Mouse (Mus musculus) cerebellum, adult 9-11 months (tissue): ENCODE data around the gene Tln2.

Experiments
- DNase-seq: peaks from one replicate; pipeline ENCODE4 v3.0.0; 2022

Tln2 gene

DNA sequence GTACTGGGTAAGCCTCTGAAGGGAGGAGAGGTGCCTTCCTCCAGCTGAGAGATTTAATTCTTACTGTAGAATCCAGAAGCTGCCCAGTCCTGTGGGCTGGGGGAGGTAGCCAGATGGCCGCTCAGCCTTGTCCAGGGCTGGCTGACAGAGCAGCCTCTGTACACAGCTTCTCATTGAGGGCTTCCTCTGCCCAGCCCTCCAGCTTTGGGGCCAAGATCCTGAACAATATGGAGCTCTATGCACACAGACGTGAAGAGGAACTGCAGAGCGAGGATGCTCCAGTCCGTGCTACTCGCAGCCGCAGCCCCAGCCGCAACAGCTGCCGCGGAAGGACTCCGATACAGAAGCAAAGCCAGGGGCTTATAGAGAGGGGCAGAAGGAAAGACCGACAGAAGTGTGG, 294.0 kb downstream of the Tln2 start:
- peak; percentile 12 for DNase-seq

DNA sequence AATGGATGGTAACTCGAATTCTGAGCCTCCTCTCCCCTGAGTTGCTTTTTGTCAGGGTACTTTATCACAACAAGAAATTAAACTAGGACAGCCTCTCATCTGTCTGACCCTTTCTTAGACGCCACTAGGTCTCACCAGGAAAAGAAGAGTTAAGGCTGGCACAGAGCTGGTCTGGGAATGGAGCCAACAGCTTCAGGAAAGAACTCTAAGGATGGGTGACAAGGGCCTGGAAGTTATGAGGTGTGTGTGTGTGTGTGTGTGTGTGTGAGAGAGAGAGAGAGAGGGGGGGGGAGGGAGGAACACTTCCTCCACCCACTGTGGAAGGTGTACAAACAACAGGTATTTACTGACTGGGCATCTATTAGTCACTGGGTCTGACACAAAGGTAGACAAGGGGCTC, 294.6 kb downstream of the Tln2 start:
- no peak for DNase-seq

DNA sequence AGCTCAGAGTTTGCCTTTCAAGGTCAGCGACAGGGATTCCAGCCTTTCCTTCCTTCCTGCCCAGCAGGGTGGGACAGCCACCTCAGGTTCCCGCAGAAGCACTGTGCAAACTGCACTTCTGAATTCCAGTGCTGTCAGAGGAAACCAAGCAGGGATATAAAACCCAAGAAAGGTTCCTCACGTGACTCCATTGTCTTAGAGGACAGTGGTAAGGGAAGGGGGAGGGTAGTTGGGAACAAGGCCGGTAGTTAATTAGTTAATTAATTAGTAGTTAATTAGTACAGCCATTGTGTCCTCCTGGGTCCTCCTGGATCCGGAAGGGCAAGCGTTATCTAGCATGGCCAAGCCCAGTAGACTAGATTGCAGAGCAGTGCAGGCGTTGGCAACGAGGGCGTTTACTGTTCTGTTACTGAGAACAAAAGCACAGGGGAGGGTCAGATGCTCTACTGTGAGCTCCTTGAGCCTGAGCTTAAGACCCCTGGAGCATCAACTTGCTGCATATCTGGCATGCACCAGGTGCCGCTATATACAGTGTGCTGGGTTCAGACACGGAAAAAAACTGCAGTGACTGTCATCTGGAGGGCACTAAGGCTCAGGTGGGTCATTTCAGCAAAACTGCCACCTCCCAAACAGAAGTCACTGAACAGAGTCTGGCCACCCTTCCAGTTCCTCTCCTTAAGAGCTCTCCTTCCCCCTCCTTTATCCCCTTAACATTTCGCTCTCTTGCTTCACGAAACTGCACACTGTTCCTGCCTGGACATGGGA, 298.5 kb downstream of the Tln2 start:
- no peak for DNase-seq

DNA sequence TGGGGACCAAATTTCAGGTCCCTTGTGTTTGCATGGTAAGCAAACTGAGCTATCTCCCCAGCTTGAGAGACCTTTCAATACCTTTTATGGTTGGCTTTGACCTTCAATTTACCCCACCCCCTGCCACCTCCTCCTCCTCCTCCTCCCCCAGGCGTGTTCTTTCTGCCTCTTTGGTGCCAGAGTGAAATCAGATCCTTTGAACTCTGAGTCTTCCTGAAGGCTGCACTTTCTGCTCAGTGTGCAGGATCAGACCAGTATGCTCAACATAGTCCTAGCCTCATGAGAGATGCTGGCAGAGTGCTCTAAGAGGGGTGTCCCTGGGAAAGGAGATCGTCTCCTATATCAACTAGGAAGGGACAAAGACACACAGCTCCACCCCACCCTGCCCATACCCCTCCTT, 309.4 kb downstream of the Tln2 start:
- no peak for DNase-seq

DNA sequence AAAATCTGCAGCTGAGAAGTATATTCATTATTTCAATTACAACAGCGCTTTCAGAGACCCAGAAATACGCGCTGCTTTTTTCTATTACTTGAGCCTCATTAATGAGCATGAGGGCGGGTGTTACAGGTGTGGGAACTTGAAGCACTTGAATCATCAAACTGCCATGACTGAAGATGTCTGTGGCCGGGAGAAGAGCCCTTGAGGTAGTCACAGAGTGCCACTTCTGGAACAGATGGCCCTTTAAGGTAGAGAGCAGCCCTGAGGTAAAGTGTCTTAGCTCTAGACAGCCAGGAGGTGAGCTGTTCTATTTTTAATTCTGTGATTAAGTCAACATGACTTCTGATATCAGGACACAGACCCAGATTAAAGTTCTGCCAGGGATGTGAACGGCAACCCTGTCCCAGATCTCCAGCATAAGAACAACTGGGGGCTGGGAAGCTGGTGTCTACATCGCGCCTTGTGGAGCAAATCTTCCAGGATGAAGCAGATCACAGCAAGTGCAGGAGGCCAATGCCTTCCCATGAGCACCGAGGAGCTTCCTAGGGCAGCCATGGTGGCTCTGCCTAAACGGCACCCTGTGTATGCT, 312.0 kb downstream of the Tln2 start:
- no peak for DNase-seq

DNA sequence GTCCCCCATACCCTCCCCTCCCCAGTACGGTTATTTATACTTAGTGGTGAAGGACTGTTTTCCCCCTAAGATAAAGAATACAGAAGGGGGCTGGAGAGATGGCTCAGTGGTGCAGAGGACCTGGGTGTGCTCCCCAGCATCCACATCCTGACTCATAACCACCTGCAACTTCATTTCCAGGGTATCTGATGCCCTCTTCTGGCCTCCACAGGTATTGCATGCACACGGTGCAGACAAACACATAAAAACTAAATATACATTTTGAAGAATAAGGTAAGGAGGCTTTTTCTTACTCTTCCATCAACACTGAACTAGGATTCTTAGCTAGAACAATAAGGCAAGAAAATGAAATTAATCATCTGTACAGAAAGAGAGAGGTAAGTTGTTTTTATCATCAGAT, 314.2 kb downstream of the Tln2 start:
- DNase-seq, result no peak

DNA sequence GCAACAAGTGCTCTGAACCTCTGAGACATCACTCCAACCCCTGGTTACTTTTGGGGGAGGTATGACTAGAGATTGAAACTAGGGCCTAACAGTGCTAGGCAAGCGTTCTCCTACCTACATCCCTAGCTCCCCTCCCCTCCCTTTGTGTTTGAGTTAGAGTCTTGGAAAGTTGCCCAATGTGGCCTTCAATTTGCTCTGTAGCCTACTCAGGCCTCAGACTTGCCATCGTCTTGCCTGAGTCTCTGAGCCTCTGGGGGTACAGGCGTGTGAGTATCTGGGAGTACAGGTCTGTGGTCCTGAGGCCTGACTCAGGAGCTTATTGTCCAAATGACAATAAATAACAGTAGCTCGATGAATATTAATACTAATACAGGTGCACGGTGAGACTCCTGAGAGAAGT, 317.8 kb downstream of the Tln2 start:
- DNase-seq, result no peak

DNA sequence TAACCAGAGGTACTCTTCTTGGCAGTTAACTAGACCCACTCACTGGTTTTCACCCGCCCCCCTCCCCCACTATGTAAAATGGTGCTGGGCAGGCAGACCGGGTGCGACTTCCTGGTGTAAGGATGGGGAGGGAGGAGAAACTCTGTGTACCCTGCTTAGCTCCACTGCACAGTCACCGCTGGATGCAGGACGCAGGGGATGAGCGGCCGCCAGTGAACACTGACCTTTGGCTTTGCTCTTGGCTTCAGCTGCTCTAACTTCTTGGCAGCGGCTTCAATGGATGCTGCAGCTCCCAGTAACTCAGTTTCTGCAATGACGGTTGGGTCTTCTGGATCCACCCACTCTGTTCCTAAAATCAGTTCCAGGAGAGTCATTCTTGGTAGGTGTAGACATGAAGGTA, 319.0 kb downstream of the Tln2 start:
- DNase-seq, result no peak

DNA sequence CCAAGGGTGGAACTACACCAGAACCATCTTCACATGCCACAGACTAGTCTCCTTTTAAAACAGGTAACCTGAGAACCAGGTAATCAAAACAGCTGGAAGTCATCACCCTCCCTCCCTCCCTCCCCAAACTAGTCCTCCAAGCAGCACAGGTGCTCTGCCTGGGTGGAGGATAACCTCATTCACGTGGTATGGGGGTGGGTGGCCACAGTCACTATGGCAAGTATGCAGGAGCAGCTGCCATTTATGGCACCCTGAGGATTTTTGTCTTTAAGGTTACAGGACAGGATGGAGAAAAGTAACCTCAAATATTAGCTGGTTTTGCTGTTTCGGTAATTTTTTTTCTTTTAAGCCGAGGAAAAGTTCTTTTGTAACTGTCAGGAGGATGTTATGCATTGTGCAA, 322.5 kb downstream of the Tln2 start:
- no peak for DNase-seq

DNA sequence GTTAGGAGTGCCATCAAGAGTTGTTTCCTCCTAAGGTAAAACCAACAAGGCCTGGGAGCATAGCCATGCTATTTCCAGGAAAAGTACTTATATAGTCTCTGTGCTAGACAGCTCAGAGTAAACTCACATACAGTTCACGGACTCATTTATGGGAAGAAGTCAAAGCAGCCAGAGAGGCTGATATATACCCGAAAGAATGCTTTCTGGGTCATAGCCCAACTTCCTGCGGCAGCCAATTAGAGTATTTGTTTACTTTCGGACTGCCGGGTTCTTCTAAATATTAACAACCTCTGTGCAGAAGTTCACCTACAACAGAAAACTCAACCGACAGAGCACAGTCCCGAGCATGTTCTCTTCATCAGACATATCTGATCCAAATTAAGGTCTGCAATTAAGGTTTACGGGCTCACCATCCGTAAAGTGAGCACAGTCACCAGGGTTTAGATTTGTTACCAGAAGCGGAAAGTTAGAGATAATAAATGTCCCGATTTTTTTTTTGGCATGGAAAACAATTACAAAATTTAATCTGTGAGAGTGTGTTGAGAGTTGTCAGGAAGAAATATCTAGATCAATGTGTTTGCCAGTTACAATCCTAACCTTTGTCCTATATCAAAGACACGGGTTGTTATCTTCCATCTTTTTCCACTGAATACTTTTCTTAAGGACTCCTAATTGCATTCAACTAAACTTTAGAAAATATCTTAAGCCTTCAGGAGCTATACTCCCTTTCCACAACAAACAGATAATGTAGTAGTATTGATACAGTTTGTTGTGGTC, 323.9 kb downstream of the Tln2 start:
- no peak for DNase-seq

DNA sequence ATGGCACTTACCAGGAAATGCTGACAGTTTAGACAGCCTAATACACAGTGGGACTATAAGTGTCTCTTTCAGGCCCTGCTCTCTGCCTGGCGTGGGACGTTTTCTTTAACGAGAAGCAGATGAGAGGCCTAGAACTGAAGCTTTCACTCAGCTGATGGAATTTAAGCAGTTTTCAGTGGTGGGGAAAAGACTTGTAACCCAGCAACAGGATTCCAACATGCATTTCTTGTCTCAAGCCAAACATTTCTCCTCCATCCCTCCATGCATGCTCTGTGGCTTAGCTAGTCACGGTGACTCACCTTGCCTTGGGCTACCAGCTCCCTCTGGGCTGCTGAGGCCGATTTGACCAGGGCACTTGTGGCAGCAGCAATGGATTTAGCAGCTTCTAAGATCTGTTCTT, 330.5 kb downstream of the Tln2 start:
- no peak for DNase-seq

DNA sequence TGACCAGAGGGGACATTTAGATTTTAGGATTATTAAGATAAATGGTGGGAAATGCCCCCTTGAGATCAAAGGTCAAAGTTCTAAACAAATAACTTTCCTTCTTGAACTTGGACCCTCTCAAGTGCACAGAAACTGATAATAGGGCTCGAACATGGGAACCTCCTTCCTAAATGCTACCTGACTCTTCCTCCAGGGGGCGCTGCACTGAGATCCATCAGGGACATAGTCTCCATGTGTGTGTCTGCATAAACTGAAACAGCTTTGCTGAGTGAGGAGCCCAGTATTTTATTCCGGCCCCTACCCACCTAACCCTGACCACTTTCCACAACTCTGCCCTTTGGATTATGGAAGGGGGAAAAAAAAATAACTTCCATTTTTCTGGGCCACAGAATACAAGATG, 339.1 kb downstream of the Tln2 start:
- no peak for DNase-seq

DNA sequence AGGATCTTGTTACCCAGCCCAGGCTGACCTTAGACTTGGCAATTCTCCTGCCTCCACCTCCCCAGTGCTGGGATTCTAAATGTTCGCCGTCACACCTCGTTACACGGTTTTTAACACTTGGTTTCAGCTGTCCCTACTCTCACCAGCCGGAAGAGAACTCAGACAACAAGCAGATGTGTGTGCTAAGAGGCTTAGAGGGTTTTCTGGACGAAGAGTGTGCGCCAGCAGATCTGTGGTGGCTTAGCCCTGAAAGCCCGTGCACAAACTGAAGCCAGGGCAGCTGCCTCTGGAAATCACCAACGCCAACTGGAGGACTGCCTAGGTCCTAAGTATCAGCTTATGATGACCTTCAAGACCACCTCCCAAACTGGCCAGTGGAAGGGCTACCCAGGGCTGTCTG, 341.5 kb downstream of the Tln2 start:
- DNase-seq, result no peak

DNA sequence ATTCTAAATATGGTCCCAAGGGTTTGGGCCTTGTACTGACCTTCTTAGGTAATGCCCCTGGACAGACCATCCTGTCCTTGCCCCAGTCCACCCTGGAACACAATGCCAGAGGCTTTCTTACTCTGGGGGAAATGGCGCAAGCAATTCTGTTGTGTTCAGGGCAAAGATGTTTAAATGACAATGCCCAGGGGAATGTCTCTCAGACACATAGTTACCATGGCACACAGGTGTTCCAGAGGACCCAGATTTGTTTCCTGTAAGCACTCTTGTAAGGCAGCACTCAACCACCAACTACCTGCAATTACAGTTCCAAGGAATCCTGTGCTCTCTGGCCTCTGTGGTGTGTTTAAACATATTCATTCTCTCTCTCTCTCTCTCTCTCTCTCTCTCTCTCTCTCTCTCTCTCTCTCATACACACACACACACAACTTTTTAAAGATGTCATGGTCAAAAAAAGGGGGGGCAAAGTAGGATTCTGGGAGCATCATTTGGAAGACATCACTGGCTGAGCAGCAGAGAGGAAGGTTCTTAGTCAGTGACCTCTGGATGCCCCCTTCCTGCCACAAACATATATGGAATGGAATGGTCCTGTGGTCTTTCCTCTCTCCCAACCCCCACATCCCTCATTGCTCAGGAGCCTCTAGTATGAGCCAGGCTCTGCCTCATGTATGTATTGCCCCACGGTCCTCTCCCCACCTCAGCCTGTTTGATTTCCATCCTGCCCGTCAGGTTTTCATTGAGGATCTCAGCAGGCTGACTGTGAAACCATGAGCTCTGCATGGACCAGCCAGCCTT, 345.1 kb downstream of the Tln2 start:
- no peak for DNase-seq

DNA sequence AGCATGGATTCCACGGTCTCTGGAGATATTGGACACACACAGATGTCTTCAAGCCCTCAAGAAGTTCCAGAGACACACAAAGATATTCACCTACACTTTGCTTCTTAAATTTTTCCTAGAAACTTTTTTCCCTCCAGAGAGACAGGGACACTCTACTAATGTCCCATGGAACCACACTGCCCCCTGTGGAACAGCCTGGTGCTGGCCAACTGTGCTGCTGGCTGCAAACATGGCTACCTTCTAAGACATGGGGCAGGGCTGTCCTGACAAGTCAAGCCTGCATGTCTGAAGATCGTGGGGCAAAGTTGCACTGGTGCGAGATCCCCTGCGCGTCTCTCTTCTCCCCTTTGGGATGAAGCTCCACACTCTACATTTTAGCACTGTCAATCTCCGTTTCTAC, 346.2 kb downstream of the Tln2 start:
- peak; percentile 17 for DNase-seq

DNA sequence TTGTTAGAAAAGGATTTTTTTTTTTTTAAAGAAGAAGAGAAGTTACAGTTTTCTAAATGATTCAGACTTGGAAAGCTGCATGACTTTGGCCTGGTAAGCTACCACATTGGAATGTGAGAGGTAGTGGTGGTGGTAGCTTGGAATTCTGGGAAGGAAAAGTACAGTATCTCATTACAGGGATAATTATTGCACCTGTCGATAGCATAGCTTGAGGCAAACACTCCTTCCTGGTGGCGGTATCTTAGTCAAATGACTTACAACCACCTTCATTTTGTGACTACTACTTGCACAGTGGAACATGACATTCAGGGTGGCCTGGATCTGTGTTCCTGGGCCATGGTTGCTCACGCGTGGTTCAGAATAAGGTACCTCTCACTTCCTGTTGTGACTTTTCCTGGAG, 348.3 kb downstream of the Tln2 start:
- no peak for DNase-seq

DNA sequence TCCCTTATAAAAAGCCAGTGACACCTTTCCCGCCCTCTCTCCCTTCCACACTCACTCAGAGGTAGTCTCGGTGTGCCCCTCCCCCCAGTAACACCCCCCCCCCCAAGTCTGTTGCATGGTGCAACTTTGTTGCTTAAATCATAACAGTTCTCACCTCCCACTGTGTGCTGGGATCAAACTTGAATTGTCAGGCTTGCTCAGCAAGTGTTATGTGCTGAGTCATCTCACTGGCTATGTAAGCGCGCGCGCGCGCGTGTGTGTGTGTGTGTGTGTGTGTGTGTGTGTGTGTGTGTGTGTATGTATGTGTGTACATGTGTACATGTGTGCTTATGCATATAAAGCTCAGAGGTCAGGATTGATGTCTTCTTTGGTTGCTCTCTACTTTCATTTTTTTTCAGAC, 350.1 kb downstream of the Tln2 start:
- DNase-seq, result no peak

DNA sequence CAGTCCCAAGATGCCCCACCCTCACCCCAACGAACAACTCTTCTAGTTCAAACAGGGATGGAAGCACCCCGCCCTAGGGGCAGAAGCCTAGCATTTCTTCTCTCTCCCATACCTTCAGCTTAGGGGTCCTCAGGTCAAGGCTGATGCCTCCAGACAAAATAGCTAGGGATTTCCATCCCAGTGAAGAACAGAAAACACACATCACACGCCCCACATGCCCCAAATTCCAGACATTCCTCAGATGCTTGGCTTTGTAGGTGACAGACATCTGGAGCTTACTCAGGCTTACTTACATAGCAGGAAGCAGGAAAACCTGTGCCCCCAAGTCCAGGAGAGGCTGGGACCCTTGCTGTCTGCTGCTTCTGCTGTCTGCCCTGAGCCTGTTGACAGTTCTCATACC, 351.1 kb downstream of the Tln2 start:
- no peak for DNase-seq

DNA sequence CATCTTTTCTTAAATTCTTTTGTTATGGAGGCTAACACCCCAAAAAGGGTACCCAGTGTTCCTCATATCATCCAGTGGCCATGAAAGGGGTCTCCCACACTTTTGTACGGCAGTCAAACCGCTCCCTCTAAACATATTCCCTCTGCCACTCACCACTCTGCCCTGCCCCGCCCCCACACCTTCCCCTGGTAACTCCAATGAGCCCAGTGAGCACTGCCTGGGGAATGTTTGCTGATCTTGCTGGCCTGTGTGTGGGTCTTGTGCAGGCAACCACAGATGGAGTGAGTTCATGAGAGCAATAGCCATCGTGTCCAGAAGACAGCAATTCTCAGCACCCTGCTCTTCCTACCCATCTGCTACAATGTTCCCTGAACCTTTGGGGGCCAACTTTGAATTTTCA, 354.3 kb downstream of the Tln2 start:
- no peak for DNase-seq

DNA sequence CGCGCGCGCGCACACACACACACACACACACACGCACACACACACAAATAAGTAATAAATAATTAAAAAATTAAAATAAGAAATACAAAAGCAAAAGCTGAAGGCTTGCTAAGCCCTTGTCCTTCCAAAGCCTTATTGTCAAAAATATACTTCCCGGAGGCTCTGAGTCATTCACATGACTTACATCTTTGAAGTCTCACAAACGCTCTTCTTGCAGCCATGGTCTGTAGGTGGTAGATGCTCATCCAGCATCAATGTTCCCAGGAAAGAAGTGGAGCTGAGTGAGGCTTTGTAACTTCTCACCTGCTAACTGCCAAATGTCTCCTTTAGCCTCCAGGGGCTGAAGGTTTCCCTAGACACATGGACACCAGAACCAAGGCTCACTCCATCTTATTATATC, 362.9 kb downstream of the Tln2 start:
- no peak for DNase-seq

DNA sequence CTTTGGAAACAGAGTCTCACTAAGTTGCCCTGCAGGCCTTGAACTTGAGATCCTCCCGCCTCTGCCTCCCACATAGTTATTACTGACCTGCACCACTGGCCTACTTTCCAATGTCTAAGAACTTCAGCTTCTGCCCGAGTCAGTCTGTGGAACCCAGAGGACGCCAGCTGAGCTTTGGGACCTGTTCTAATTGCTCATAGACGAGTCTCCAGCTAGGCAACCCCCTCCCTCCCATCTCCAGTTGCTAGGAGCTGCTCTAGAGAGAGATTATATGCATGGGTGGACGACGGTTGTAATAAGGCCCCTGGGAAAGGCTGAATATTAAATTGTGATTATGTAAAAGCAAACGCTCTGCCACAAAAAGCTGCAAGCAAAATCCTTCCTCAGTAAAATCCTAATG, 364.2 kb downstream of the Tln2 start:
- DNase-seq, result peak; percentile 3

DNA sequence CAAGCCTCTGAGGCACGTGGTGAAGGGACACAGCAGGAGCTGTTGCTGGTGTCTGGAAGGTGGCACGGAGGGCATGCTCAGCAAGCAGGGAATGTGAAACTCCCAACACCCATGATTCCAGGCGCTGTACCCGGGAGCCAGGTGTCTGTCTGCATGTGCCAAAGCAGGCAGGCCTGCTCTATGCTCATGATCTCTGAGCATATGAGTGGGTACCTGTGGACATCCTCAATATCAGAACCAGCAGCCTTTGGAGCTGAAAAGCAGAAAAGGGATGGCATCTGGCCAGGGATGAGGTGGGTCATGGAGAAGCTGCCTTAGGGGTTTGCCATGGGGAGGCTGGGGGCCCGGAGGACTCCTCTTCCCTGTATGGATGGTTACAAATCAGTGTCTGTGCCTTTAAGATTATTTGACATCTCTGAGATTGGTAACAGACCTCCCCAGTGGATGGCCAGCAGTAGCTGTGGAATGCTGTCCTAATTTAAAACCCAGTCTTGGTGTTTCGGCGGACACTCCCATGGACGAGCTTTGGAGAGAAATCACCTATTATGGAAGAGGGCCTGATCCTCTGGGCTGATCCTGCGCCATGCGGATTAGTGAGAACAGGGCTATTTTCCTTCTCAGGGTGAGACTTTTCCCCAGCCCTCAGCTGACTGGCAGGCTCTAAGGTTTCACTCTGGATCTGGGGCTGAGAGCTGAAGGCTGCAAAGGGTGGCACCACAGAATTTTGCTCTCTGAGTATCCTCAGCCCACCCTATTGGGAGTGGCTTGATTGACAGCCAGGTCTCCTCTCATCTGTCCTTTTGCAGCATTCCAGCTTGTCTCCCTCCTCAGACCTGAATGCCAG, 367.8 kb downstream of the Tln2 start:
- DNase-seq, result no peak

DNA sequence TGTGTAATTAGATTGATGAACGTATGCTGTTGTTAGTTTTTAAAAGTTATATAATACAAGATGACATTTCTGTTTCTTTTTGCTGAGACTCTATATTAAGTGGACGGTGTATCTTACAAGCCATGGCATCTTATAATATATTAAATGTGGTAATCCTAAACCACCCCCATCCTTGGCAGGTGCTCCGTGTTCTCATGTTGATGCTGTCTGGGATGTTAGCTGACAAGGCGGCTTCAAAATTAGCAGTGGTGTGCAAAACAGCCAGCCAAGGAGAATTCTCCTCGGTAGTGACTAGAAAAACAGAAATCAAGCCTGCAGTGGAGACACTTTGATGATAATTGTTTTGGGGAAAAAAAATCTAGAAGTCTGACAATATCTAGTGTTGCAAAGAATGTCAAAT, 371.8 kb downstream of the Tln2 start:
- DNase-seq, result no peak
